Mouse (Mus musculus) adrenal gland, adult 2 months (tissue): ENCODE data around the gene Rasgef1b. TPM values are rescaled to one million over a fixed set of nuclear protein-coding genes. Genes with fewer than 3 reads are reported as not detected.

ENCODE experiments used
- DNase-seq: peaks from one replicate; pipeline ENCODE4 v3.0.0; 2021
- polyA plus RNA-seq: library from polyadenylated mRNA; depleted of rRNA; stranded (reverse); fragments of >200 nt; gene quantifications from 2 replicates; pipeline ENCODE4 v1.2.3, GENCODE M21; 2012
- total RNA-seq, 2 experiments: library from RNA; stranded (reverse); gene quantifications; 2 replicates each; pipeline ENCODE4 v1.2.3; 2021

Rasgef1b gene
- total and polyA plus RNA-seq, 3 experiments, result 2.2 to 11.4 (median 9.1) TPM

DNA sequence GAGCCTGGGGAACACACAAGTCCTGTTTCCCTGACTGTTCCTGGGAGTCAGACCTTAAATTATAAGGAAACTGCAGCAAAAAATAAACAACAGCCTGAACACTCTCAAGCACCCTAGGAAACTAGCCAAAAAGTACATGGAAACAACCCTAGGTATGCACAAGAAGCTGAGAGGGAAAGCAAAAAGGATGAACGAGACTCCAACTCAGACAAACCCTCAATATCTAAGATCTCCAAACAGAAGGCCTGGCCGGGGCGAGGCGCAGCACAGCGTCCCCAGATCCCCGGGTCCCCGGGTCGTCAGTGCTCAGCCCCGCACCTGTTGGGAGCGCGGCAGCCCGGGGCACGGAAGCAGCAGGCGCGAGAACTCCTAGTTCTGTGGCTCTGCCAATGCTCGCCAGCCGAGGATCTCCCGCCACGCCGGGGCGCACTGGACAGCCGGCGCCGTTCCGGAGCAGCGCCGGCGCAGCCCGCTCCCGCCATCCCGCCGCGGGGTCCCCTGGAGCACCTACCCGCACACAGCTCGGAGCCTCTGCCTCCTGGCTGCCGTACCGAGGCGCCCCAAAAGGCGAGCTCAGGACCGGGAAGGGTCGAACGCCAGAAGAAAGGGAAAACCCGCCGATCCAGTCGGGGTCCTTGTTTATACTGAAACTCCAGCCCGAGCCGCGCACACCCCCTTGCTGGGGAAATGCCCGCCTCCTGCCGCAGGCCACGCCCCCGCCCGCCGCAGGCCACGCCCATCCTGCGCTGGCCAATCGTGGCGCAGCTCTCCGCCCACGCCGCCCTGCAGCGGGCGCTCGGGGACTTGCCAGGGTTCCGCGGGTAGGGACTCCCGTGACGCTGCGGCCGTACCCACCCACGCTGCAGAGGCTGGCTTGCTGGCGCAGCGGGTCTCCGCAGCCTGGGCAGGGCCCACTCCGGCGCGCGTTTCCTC, 476.4 kb downstream of the Rasgef1b start:
- DNase-seq, result peak; percentile 98

- DNase-seq, result peak; percentile 46
Measured at GRCm38 (mm10) chr5:99251379-99252202, 477.3 kb downstream of the Rasgef1b start.

- DNase-seq, result no peak
Measured at GRCm38 (mm10) chr5:99250820-99251219, 478.0 kb downstream of the Rasgef1b start.

DNA sequence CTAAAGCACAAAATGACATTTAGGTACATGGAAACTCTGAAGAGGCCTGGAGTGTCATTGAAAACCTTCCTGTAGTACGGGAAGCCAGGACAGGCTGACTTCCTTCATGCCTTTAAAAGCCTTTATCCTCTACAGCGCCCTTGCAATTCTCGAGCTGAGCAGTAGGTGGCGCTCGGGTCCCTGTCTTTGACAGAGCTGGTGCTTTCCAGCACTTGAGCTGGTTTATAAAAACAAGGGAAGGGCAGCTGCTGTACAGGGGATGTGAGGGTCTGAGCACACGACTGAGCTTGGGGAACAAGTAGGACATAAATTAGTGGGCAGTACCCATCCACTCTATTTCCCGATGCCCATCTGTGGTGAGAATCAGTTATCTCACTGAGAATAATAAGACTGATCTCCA, 480.4 kb downstream of the Rasgef1b start:
- DNase-seq, result peak; percentile 93

DNA sequence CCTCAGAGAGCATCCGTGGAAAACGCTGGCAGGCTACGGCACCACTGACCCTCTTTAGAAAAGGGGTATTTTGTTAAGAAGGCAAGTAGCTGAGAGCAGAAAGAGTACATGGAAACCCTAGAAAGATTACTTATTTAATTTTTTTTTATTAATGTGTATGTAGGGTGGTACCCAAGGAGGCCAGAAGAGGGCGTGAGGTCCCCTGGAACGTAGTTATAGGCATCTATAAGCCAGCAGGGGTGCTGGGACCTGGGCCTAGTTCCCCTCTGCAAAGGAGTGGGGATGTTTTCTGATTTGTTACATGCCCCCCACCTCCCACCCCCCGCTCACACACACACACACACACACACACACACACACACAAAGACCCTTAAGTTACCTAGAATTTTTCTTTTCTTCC, 480.9 kb downstream of the Rasgef1b start:
- no peak for DNase-seq

DNA sequence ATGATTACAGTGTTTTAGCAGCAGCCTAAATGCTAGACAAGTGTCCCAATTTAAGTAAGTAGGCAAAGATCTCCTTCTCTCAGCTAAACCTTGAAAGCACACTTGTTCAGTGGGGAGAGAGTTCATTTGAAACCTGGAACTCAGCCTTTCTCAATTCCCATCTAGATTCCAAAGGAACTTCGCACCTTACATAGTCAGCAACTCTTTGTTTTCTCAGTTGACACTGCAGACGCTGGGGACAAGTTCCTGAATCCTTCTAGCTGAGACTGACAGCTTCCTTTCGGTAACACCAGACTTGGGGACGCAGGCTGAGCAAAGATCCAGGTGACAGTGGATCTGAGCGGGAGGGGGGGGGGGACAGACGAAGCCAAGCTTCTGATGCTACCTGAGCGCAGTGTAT, 481.4 kb downstream of the Rasgef1b start:
- DNase-seq, result no peak

DNA sequence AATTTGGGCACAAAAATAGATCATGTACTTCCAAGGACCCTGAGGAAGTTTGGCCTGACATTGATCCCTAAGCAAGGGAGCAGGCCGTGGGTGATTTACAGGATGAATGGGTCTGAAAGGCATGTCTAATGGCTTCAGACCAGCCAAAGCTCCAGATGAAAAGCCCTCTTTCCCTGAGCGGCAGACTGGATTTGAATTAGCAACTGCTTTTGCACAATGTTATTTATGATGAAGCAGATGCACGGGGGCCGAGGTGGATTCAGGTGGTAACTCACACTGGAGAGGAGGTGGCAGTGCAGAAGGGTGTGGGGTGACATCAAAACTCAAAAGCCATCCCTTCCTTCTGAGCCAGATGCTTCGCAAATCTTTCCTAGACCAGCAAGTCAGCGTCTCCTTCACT, 481.9 kb downstream of the Rasgef1b start:
- DNase-seq, result no peak

GRCm38 (mm10) chr5:99241988-99242740, 486.7 kb downstream of the Rasgef1b start:
- DNase-seq, result no peak

DNA sequence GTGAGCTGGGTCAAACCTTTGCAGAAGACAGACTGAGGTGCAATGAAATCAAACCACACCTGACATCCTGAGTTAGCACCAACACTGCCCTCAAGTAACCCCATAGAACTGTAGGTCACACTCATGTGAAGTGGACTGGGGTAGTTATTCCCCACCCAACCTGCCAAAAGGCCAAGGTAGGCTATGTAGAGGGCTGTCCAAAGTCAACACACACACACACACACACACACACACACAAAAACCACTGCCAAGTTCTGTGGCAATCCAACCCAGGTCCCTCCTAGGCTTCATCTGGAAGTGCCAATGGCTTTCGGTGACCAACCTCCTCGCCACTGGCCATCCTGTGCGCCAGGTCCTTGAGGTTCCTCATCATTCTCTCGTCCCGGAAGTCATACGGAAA, 488.4 kb downstream of the Rasgef1b start:
- no peak for DNase-seq

- DNase-seq, result no peak
Measured at GRCm38 (mm10) chr5:99239677-99240076, 489.2 kb downstream of the Rasgef1b start.

GRCm38 (mm10) chr5:99238150-99238549, 490.7 kb downstream of the Rasgef1b start:
- no peak for DNase-seq

GRCm38 (mm10) chr5:99236888-99237752, 491.7 kb downstream of the Rasgef1b start:
- DNase-seq, result no peak

- DNase-seq, result no peak
Measured at GRCm38 (mm10) chr5:99236431-99236830, 492.4 kb downstream of the Rasgef1b start.

GRCm38 (mm10) chr5:99234275-99234674, 494.6 kb downstream of the Rasgef1b start:
- no peak for DNase-seq

GRCm38 (mm10) chr5:99233176-99233575, 495.7 kb downstream of the Rasgef1b start:
- no peak for DNase-seq

GRCm38 (mm10) chr5:99232410-99232809, 496.5 kb downstream of the Rasgef1b start:
- no peak for DNase-seq

DNA sequence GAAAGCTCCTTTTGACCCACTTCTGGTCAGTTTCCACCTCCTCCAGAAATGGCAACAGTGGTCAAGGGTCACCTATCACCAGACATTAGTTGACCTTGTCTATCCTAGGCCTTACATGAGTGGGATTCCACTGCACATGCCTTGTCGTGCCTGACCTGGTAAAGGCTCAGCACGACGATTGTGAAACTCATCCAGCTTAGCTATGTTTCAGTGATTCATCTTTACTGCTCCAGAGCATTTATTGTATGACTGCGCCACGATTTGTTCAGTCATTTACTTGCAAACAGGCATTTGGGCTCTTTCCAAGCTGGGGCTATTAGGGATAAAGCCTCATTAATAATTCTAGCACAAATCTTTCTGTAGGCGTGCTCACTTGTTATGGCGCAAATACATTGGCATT, 498.4 kb downstream of the Rasgef1b start:
- DNase-seq, result no peak

- DNase-seq, result no peak
Measured at GRCm38 (mm10) chr5:99227361-99227760, 501.5 kb downstream of the Rasgef1b start.

DNA sequence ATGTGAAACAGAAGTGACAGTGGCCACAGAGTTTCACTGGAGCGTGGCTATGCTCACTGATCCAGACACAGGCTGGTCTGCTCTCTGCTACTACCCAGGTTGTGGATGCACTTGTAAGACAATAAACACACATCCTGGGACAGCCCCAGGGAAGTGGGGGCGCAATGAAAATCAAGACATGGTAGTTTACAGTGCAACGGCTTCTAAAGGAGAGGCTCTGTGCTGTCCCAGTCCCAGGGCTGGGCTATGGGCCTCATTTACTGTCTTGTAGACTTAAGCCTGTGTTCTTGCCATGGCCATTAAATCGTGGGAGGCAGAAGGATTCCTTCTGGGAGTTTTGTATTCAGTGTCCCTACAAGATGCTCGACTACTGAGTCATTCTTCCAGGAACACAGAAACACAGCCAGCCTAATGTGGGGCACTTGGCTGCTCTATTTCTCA, 504.3 kb downstream of the Rasgef1b start:
- peak; percentile 34 for DNase-seq

DNA sequence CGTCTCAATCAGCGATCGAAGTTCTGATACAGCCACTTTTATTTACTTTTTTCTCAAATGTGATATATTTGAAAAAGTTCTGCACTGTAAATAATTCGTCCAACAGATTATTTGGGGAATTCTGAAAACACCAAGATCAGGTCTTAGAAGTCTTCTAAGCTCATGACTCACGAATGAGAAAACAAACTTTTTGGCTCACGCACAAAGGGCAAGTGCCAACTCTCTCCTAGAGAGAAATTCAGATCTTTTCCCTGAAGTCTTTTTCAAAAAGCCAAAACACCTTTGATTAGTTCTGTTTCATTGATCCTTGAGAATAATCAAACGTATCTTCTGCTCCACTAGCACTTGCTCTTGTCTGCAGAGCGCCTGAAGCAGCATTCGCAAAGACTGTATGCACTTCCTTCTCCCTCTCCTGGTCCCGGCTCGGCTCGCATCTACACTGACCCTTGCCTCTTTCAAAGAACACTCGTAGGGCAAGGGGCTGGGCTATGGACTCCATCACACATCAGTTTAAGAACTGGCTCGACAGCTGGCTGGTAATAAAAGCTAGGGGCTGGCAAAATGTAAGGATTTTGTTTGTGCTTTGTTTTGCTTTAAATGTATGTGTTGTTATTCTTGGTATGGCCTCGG, 504.9 kb downstream of the Rasgef1b start:
- DNase-seq, result peak; percentile 42

GRCm38 (mm10) chr5:99218385-99218784, 510.5 kb downstream of the Rasgef1b start:
- no peak for DNase-seq
